Mouse (Mus musculus) hindbrain, embryonic 10.5 days (tissue): Measurements from ENCODE around the gene Amy1. TPM values are rescaled to one million over a fixed set of nuclear protein-coding genes. Genes with fewer than 3 reads are reported as not detected.

Source experiments
- polyA plus RNA-seq: library from polyadenylated mRNA; unstranded; fragments of >200 nt; fragmentation: Nextera tagmentation; extraction: Ambion mirVana; gene quantifications from 2 replicates; pipeline ENCODE4 v1.2.1, GENCODE M21; 2016

Amy1 gene
- polyA plus RNA-seq, 1 experiment from 2014 or later, result 0.65 TPM

Other genes with a start within 250 kb of the Amy1 start
- not detected in 2 replicates for gene Amy2a1, start 74.3 kb downstream of the Amy1 start, polyA plus RNA-seq
- 35.6 and 36.3 TPM in 2 replicates for gene Rnpc3, start 23.4 kb upstream of the Amy1 start, polyA plus RNA-seq